Mouse (Mus musculus) left cerebral cortex, adult 2 months (tissue): ENCODE results near the gene Atpif1. TPM values are rescaled to one million over a fixed set of nuclear protein-coding genes. Genes with fewer than 3 reads are reported as not detected.

ENCODE experiments used
- DNase-seq, 2 experiments: peaks; one replicate each; pipeline ENCODE4 v3.0.0; 2021 to 2022; ENCODE audit warnings: low spot score in 2 of 2, mixed read lengths in 1 of 2; ENCODE audit errors: extremely low spot score in 1 of 2
- H3K27ac ChIP-seq: fragments of 200-600 bp; 2 replicates; pipeline ENCODE4 v1.8.1; 2022
- H3K4me3 ChIP-seq: fragments of 200-600 bp; 2 replicates; pipeline ENCODE4 v1.8.1; 2022
- CTCF ChIP-seq: fragments of 200-600 bp; IDR thresholded peaks from 2 replicates; pipeline ENCODE4 v1.8.1; 2022; ENCODE audit warnings: antibody characterized with exemption, mild to moderate bottlenecking, moderate library complexity
- intact Hi-C: fragments of 180-260 bp; cut with DNase I; formaldehyde crosslinking; loops from one replicate; pipeline ENCODE4 v1.15.1; 2025
- total RNA-seq, 2 experiments: library from RNA; stranded (reverse); gene quantifications; 2 replicates each; pipeline ENCODE4 v1.2.3; 2021

Gene Atpif1
- total RNA-seq, 2 experiments from 2014 or later, result 430 to 458 TPM

DNA sequence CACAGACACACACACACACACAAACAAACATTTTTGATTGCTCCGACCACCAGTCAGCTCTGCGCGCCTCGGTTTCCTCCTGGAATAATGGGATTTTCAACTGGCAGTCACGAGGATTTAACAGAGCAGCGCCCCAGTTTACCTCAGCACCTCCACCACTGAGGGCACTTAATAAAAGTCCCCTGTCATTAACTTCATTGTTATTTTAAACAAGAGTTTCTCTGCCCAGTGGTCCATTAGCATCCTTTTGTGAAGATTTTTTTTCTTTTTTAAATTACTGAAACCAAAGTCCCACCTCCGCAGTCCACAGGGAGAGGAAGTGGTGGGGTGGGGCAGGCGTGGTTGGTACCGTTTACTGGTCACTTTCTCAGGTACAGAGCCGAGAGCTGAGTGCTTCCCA lies 27.7 kb downstream of the Atpif1 start:
- no peak for DNase-seq
- Histone ChIP-seq H3K4me3 (no peak overlapping the region), H3K27ac (no peak overlapping the region)
- intact Hi-C loops, result no loop called here
- TF ChIP-seq CTCF, result no peak

DNA sequence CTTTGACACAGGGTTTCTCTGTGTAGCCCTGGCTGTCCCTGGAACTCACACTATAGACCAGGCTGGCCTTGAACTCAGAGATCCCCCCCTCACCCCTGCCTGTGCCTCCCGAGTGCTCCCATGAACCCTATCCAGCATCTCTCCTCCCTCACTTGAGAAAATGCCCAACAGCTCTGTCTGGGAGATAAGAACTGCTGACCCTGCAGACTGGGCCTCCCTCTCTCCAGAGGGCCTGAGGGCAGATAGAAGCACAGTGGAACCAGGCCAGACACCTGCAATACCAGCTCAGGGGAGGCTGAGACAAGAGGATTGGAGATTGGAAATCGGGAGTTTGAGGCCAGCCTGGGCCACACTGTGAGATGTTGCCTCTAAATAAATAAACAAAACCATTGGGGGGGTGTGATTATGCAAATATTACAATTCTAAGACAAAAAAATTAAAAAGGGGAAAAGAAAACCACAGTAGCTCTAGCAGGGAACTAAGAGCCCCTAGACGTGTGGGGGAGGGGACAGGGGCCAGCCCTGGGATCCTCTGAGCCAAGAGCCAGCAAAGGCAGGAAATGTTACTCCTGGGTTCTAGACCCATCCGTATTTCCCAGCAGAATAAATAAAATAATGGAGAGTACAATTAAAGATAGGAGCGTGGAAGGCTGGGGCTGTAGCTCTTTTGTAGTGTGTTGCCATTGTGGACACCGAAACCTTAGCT lies 28.3 kb downstream of the Atpif1 start:
- no peak for DNase-seq
- intact Hi-C loops, result no loop called here
- H3K4me3 ChIP-seq, result no peak overlapping the region
- TF ChIP-seq CTCF, result no peak
- H3K27ac ChIP-seq, result no peak overlapping the region

DNA sequence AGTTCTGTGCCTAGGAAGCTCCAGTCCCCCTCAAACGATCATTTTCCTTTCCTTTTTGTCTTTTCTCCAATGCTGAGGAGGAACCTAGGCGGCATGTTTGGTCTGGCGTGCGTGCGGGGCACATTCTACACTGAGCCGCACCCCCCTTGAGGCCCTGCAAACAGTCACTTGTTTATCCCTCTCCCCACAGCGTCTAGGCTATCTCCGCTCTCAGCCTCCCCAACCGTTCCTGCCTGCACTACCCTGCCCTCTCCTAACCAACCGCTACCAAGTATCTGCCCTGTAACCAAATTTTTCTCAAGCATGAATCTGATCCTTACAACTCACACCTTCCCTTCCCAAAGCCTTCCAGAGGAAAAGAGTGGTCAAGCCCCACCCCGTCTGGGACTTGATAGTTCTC lies 30.1 kb downstream of the Atpif1 start:
- H3K27ac ChIP-seq, result no peak overlapping the region
- TF ChIP-seq CTCF, result no peak
- H3K4me3 ChIP-seq, result no peak overlapping the region
- intact Hi-C loops, result no loop called here
- no peak for DNase-seq

DNA sequence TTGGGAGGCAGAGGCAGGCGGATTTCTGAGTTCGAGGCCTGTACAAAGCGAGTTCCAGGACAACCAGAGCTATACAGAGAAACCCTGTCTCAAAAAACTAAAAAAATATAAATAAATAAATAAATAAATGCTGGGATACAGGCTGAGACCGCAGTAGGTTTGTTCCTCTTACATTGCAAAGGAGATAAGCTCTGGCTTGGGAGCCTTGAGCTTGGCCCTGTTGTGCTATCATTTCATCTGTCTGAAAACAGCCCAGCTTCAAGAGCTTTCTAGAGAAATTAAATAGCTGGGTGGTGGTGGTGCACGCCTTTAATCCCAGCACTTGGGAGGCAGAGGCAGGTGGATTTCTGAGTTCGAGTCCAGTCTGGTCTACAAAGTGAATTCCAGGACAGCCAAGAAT lies 31.8 kb downstream of the Atpif1 start:
- H3K27ac ChIP-seq, result no peak overlapping the region
- intact Hi-C loops, result no loop called here
- H3K4me3 ChIP-seq, result no peak overlapping the region
- DNase-seq, result no peak
- TF ChIP-seq CTCF, result no peak

DNA sequence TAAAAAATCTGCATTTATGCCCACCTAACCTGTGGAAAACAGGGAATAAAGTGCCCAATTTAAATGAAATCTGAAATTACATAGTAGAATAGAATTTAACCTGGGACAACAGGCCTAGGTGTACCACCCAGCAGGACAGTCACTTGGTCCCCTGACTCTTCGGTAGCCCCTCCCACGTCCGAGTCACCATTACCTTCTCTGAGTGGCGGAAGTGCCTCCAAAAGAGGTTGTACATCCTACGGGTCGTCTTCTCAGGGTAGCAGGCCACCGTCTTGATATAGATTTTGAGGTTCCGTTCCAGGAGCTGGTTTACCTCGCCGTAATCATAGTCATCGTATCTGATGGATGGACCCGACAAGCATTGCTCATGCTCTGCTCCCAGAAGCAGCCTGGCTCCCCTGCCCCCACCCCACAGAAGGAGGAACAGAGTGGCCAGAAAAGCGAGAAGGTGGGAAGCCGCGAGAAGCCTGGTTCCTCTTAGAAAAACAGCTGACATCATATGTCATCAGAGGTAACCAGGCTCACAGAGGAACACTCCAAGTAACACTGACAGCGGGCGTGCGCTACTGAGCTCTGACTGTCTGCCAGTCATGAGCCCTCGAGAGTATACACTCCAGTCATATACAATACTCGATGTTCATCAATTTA lies 39.1 kb downstream of the Atpif1 start:
- DNase-seq, result no peak
- no peak for TF ChIP-seq CTCF
- H3K4me3 ChIP-seq, result no peak overlapping the region
- H3K27ac ChIP-seq, result no peak overlapping the region
- intact Hi-C loops, result no loop called here

DNA sequence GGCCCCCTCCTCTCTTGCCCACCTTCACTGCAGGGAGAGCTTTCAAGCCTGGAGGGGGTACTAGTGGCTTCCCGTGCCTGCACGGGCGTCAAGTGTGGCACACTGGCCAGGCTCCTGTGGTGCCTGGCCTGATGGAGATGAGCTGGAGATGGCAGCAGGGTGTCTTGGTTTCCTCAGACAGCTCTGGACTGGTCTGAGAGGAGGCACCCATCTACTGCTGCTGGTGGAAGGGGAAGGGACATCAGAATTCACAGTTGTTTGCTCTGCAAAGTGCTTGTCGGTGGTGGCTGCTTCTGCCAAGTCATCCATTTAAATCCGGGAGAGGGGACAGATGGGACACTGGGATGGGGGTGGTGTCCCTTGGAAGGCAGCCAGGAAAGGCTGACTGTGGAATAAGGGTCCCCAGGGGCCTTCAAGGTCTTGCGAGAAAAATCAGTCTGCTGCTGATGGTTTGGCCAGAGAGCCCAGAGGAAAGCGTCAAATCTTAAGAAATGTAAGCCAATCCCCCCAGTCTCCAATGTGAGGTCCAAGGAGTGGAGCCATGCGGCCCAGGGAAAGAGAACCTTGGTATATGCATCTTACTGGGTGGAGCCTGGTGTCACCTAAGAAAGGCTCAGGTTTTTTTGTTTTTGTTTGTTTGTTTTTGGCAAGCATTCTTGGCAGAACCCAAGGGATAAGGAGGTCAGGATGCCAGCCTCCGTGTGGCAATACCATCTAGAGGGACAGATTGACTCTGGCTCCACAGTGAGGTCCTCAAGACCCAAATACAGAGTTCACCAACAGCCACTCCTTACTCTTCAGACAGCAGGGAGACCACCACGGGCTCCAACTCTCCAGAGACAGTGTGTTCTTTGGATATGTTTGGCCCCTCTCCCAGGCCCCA lies 41.0 kb downstream of the Atpif1 start:
- no peak for DNase-seq
- Histone ChIP-seq H3K27ac (no peak overlapping the region), H3K4me3 (no peak overlapping the region)
- intact Hi-C loops, result no loop called here
- no peak for TF ChIP-seq CTCF

DNA sequence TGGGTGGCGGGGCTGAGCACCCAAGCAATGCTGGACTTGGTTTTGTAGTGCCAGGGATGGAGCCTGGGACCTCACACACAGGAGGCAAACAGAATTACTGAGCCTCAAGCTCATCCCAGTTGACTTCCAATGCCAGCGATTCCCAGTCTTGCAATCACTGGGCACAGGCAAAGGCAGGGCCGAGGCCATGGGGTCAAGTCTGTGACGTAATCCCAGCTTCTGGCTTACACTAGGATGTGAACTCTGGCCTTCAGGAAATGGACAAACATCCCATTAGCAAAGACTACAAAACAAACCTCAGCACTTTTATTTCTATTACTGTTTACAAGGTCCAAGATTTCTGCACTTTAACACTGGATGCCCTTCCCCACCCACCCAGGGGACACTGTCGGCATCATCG lies 41.7 kb downstream of the Atpif1 start:
- no peak overlapping the region for H3K4me3 ChIP-seq
- no peak overlapping the region for H3K27ac ChIP-seq
- intact Hi-C loops, result no loop called here
- no peak for DNase-seq
- no peak for TF ChIP-seq CTCF

DNA sequence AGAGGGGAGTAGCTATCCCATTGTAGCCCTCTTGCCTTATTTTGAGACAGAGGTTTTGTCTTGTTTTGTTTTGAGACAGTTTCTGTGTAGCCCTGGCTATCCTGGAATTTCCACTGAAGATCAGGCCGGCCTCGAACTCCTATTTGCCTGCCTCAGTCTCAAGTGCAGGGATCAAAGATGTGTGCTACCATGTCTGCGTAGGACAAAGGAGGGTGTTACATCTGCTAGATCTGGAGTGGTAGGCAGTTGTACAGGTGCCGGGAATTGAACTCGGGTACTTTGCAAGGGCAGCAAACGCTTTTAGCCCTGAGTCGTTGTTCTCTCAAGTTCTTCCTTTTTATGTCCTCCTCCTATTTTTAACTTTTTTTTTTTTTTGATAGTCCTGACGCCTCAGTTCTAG lies 42.4 kb downstream of the Atpif1 start:
- intact Hi-C loops, result no loop called here
- TF ChIP-seq CTCF, result no peak
- H3K4me3 ChIP-seq, result no peak overlapping the region
- DNase-seq, result no peak
- H3K27ac ChIP-seq, result no peak overlapping the region

DNA sequence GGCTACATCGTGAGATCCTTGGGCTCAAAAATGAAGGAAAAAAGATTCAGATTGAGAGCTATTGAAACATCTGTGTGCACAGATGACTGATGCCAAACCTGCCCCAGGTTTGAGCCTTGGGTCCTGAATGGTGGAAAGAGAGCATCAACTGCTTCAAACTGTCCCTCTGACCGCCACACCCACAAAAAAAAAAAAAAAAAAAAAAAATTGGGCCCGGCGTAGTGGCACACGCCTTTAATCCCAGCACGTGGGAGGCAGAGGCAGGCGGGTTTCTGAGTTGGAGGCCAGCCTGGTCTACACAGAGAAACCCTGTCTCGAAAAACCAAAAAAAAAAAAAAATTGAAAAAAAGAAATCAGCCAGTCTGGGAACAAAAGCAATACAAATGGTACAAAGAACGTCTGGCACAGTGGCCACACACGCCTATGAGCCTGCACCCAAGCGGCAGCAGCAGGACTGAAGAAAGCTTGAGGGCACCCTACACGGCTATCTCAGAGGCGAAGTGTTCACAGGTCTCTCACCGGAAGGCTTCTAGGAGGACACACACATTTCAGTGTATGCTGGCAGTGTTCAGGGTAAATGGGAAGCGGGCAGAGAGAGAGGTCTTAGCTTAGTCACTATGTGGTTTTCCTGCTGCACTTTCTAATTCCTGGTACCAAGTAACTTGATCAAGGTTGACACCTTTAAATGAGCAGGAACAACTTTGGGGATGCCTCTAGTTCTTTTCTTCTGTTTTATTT lies 43.0 kb downstream of the Atpif1 start:
- DNase-seq, result no peak
- Histone ChIP-seq H3K4me3 (no peak overlapping the region), H3K27ac (no peak overlapping the region)
- intact Hi-C loops, result no loop called here
- TF ChIP-seq CTCF, result no peak

DNA sequence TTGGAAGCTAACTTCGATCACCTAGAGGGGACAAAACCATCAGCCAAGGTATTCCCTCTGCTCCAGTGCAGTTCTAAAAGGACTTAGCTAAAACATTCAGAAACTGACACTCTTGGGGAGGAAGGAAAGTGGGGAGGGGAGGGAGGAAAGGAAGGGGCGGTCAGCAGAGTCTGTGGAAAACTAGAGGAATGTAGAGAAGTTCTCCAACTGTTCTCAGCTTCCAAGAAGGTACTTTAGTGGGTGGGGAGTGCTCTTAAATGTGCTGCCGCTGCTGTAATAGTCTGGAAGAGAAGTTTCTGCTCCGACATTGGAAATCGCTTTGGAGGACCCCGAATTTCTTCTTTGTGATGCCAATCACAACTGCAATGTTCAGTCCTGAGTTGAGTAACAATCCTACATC lies 44.5 kb downstream of the Atpif1 start:
- intact Hi-C loops, result no loop called here
- DNase-seq, result no peak
- TF ChIP-seq CTCF, result no peak
- no peak overlapping the region for H3K27ac ChIP-seq
- no peak overlapping the region for H3K4me3 ChIP-seq

DNA sequence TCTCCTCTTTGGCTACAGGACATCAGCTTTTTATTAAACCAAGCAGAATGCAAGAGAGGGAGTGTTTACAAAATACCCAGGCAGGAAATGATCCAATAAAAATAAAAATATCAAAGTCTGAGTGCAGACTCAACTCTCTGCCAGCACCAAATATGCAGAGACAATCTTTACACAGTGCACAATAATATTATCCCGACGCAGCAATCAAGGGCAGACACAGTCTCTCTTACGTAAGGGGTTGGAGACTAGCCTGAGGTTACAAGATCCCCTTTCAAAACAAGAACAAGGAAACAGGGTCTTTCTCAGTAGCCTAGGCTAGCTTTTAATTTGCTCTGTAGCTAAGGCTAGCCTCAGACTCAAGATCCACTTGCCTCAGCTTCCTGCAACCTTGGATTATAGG lies 44.9 kb downstream of the Atpif1 start:
- TF ChIP-seq CTCF, result no peak
- Histone ChIP-seq H3K27ac (no peak overlapping the region), H3K4me3 (no peak overlapping the region)
- intact Hi-C loops, result no loop called here
- no peak for DNase-seq

DNA sequence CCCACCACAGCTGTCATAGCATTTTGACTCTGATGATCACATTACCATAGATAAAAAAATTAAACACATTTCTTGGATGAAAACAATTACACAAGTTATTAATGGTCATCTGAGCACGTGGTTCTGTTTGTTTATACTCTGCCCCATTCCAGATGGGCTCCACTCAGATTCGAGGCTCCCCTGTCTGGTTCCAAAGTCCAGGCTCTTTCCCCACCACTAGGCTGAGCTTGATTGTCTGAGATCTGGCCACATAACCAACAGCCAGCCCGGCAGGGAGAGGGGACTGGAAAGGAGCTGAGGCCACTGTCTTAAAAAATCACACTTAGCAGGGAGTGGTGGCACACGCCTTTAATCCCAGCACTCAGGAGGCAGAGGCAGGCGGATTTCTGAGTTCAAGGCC lies 48.6 kb downstream of the Atpif1 start:
- no peak for TF ChIP-seq CTCF
- Histone ChIP-seq H3K4me3 (no peak overlapping the region), H3K27ac (no peak overlapping the region)
- intact Hi-C loops, result no loop called here
- no peak for DNase-seq
